Mouse (Mus musculus): Measurements from ENCODE around the gene Faf1. TPM values are rescaled to one million over a fixed set of nuclear protein-coding genes. Genes with fewer than 3 reads are reported as not detected.

The Faf1 gene
- polyA plus RNA-seq, 1 experiment from 2014 or later, result 18.5 TPM

- Histone ChIP-seq H3K4me1 (ENCODE audit: control insufficient read depth, insufficient read depth, low read length) (peaks cover 15% of the 10 kb centered on the region), H3K9ac (ENCODE audit: low read length) (no peak overlapping the region), H3K4me3 (ENCODE audit: low read length) (no peak overlapping the region), H3K4me2 (ENCODE audit: low read depth, low read length) (no peak overlapping the region), H3K9me3 (replicated peaks; ENCODE audit: control insufficient read depth, low read length) (peaks cover 4% of the 10 kb centered on the region; the same call in 1 of the 2 replicates), H3K36me3 (ENCODE audit: control insufficient read depth, insufficient read depth) (no peaks in the 10 kb centered on the region), H3K27me3 (ENCODE audit: control insufficient read depth, insufficient read depth, low read length) (peaks cover 86% of the 10 kb centered on the region), H3K27ac (ENCODE audit: low read length) (no peak overlapping the region)
- no peak for ATAC-seq (replicated peaks; ENCODE audit: extremely low read depth, insufficient read depth, low FRiP score)
- WGBS, result 1% methylated on average over 34 of the region's 34 CpGs
Measured at GRCm38 (mm10) chr4:109976273-109977147, 300.1 kb downstream of the Faf1 start.

- Histone ChIP-seq H3K27me3 (ENCODE audit: control insufficient read depth, insufficient read depth, low read length) (peaks cover 87% of the 10 kb centered on the region), H3K9me3 (replicated peaks; ENCODE audit: control insufficient read depth, low read length) (peaks cover 4% of the 10 kb centered on the region; the same call in 1 of the 2 replicates), H3K36me3 (ENCODE audit: control insufficient read depth, insufficient read depth) (no peaks in the 10 kb centered on the region), H3K4me3 (ENCODE audit: low read length) (peak within 1 kb of the TSS; percentile 53), H3K27ac (ENCODE audit: low read length) (no peak within 1 kb of the TSS), H3K9ac (ENCODE audit: low read length) (peak within 1 kb of the TSS; percentile 47; the same call in 1 of the 2 replicates), H3K4me1 (ENCODE audit: control insufficient read depth, insufficient read depth, low read length) (peaks cover 21% of the 10 kb centered on the region), H3K4me2 (ENCODE audit: low read depth, low read length) (peak within 1 kb of the TSS; percentile 80)
- ATAC-seq (replicated peaks; ENCODE audit: extremely low read depth, insufficient read depth, low FRiP score), result peak; percentile 21
- 1% methylated on average over 64 of the region's 64 CpGs for WGBS
Measured at GRCm38 (mm10) chr4:109977148-109978067, 301.0 kb downstream of the Faf1 start, which contains the start of gene Dmrta2. Gene Dmrta2, plus strand, starts transcription at chr4:109978053.

DNA sequence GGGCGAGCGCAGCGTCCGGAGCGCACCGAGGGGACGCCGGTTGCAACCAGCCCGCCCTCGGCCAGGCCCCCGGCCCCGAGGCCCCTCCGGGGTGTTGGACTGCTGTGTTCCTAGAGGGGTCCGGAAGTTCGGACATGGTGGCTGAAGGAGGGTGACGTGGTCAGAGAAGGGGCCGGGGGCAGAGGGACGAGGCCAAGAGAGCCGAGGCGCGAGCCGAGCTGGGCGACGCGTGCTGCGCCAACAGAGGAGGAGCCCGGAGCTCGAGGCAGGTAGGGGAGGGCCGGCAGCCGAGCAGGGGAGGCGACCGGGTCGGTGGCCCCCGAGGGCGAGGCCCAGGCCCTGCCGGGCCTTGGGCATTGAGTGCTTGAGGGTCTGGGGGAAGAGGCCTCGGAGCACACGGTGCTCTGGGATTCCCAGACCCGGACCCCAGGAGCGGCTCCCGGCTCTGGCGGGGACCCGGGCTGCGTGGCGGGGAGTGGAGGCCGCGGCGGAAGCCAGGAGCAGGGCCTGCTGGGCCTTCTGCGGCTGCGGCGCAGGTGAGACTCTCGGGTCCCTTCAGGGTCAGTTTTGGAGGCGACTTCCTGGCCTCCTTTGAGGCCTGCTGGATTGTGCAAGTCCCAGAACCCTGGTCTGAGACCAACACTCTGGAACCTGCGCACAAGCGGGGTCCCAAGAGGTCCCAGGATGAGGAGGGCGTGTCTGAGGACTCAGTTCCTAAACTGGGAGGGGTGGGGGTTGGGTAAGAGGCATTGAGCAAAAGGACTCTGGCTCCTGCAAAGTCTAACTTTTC lies 301.9 kb downstream of the Faf1 start:
- peak overlapping the region; percentile 80 for H3K4me2 ChIP-seq (ENCODE audit: low read depth, low read length)
- no peak overlapping the region for H3K27ac ChIP-seq (ENCODE audit: low read length)
- H3K36me3 ChIP-seq (ENCODE audit: control insufficient read depth, insufficient read depth), result no peaks in the 10 kb centered on the region
- H3K9me3 ChIP-seq (replicated peaks; ENCODE audit: control insufficient read depth, low read length), result peaks cover 4% of the 10 kb centered on the region; the same call in 1 of the 2 replicates
- 1% methylated on average over 56 of the region's 56 CpGs for WGBS
- peak; percentile 16; the same call in 1 of the 2 replicates for ATAC-seq (replicated peaks; ENCODE audit: extremely low read depth, insufficient read depth, low FRiP score)
- H3K4me3 ChIP-seq (ENCODE audit: low read length), result peak overlapping the region; percentile 53
- peaks cover 27% of the 10 kb centered on the region for H3K4me1 ChIP-seq (ENCODE audit: control insufficient read depth, insufficient read depth, low read length)
- H3K9ac ChIP-seq (ENCODE audit: low read length), result peak overlapping the region; percentile 47; the same call in 1 of the 2 replicates
- peaks cover 87% of the 10 kb centered on the region for H3K27me3 ChIP-seq (ENCODE audit: control insufficient read depth, insufficient read depth, low read length)

GRCm38 (mm10) chr4:109978858-109979340 lies 302.5 kb downstream of the Faf1 start:
- Histone ChIP-seq H3K4me2 (ENCODE audit: low read depth, low read length) (no peak overlapping the region), H3K4me3 (ENCODE audit: low read length) (no peak overlapping the region), H3K27ac (ENCODE audit: low read length) (no peak overlapping the region), H3K9ac (ENCODE audit: low read length) (no peak overlapping the region), H3K9me3 (replicated peaks; ENCODE audit: control insufficient read depth, low read length) (peaks cover 4% of the 10 kb centered on the region; the same call in 1 of the 2 replicates), H3K4me1 (ENCODE audit: control insufficient read depth, insufficient read depth, low read length) (peaks cover 31% of the 10 kb centered on the region), H3K36me3 (ENCODE audit: control insufficient read depth, insufficient read depth) (no peaks in the 10 kb centered on the region), H3K27me3 (ENCODE audit: control insufficient read depth, insufficient read depth, low read length) (peaks cover 87% of the 10 kb centered on the region)
- ATAC-seq (replicated peaks; ENCODE audit: extremely low read depth, insufficient read depth, low FRiP score), result no peak
- WGBS, result 11% methylated on average over 9 of the region's 9 CpGs

DNA sequence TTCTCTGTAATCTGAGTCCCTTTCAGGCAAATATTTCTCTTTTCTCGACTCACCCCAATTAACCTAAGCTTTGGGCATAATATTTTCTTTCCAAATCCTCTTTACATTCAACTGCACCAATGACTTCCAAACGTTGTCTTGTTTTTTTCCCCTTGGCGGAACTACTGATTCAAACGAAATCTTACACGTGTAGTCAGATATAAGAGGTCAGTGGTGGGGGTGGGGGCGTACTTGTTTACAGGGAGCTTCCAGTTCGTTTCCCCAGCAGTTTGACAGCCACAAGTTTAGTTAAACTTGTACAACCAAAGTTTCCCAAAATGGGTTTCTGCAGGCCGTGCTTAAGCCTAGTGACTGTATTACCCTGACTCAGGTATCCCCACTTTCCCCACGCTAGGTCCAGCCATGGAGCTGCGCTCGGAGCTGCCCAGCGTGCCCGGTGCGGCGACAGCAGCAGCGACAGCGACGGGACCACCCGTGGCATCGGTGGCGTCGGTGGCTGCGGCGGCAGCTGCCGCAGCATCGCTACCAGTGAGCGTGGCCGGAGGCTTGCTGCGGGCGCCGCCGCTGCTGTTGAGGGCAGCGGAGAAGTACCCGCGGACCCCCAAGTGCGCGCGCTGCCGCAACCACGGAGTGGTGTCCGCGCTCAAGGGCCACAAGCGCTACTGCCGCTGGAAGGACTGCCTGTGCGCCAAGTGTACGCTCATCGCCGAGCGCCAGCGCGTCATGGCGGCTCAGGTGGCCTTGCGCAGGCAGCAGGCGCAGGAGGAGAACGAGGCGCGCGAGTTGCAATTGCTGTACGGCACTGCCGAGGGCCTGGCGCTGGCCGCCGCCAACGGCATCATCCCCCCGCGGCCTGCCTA lies 303.3 kb downstream of the Faf1 start:
- no peak overlapping the region for H3K9ac ChIP-seq (ENCODE audit: low read length)
- WGBS, result 2% methylated on average over 66 of the region's 66 CpGs

DNA sequence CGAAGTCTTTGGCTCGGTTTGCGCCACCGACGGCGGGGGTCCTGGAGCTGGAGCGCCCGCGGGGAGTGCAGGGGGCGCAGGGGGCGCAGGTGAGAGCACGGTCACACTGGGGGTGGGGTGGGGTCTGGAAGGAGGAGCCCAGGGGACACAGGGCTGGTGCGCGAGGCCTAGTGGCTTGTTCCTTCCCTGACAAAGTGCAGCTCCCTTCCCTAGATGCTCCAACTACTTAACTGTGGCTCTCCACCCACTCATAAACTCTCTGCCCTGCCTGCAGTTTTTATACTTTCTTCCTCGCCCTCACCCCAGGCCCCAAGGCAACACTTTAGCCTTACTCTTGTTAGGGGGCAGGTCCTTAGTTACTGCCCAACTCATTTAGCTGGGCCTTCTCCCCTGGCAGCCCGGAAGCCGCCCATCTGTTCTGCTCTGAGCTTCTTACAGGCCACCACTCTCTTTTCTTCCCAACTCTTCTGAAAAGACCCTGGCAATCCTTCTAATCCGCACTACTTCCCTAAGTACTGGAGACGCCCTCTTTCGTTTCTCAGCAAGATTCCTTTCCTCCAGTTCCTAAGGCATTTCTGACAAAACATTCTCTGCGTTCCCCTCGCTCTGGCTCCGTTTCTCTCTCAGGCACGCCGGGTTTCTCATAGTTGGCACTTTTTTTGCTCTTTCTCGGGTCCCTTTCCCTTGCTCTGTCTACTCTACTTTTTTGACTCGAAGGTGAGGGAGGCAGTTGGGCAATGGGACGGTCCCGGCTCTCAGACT lies 304.1 kb downstream of the Faf1 start:
- peak overlapping the region; percentile 23 for H3K4me3 ChIP-seq (ENCODE audit: low read length)
- no peak for ATAC-seq (replicated peaks; ENCODE audit: extremely low read depth, insufficient read depth, low FRiP score)
- no peak overlapping the region for H3K9ac ChIP-seq (ENCODE audit: low read length)
- H3K27me3 ChIP-seq (ENCODE audit: control insufficient read depth, insufficient read depth, low read length), result peaks cover 84% of the 10 kb centered on the region
- WGBS, result 12% methylated on average over 27 of the region's 29 CpGs
- H3K36me3 ChIP-seq (ENCODE audit: control insufficient read depth, insufficient read depth), result no peaks in the 10 kb centered on the region
- H3K27ac ChIP-seq (ENCODE audit: low read length), result no peak overlapping the region
- H3K4me1 ChIP-seq (ENCODE audit: control insufficient read depth, insufficient read depth, low read length), result peaks cover 31% of the 10 kb centered on the region
- peaks cover 4% of the 10 kb centered on the region; the same call in 1 of the 2 replicates for H3K9me3 ChIP-seq (replicated peaks; ENCODE audit: control insufficient read depth, low read length)
- H3K4me2 ChIP-seq (ENCODE audit: low read depth, low read length), result peak overlapping the region; percentile 36; the same call in 1 of the 2 replicates

More for the DNA sequence above, 303.3 kb downstream of the Faf1 start:
- Histone ChIP-seq H3K36me3 (ENCODE audit: control insufficient read depth, insufficient read depth) (no peaks in the 10 kb centered on the region), H3K27ac (ENCODE audit: low read length) (no peak overlapping the region), H3K4me1 (ENCODE audit: control insufficient read depth, insufficient read depth, low read length) (peaks cover 31% of the 10 kb centered on the region), H3K9me3 (replicated peaks; ENCODE audit: control insufficient read depth, low read length) (peaks cover 4% of the 10 kb centered on the region; the same call in 1 of the 2 replicates), H3K4me3 (ENCODE audit: low read length) (peak overlapping the region; percentile 23), H3K4me2 (ENCODE audit: low read depth, low read length) (peak overlapping the region; percentile 36), H3K27me3 (ENCODE audit: control insufficient read depth, insufficient read depth, low read length) (peaks cover 85% of the 10 kb centered on the region)
- ATAC-seq (replicated peaks; ENCODE audit: extremely low read depth, insufficient read depth, low FRiP score), result no peak

DNA sequence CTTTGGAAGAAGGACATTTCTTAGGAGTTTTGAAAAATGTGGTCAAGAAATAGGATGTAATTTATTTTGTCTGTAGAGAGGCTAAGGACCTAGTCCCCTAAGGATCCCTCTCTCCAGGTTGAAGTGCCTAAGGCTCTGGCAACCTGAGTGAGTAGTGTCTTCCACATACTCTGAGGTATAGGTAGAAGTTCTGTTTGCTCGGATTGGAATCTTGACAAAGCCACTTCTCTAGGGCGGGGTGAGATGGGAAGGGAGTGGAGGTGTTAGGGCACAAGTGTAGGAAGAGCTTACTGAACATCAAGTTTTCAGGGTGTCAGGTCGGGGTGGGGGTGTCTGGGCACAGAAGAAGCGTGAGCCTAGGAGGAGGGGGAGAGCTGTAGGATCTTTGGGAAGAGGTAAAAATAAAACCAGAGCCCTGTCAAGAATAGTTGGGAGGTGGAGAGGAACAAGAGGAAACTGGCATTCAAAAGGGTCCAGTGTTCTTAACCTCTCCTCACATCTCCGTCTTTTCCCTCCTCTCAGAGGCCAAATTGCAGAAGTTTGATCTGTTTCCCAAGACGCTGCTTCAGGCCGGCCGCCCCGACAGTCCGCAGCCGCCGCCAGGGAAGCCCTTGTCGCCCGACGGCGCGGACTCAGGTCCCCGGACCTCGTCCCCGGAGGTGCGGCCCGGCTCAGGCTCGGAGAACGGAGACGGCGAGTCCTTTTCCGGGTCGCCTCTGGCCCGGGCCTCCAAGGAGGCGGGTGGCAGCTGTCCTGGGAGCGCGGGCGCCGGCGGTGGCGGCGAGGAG lies 304.9 kb downstream of the Faf1 start:
- Histone ChIP-seq H3K9ac (ENCODE audit: low read length) (no peak overlapping the region), H3K9me3 (replicated peaks; ENCODE audit: control insufficient read depth, low read length) (no peaks in the 10 kb centered on the region), H3K4me1 (ENCODE audit: control insufficient read depth, insufficient read depth, low read length) (peaks cover 31% of the 10 kb centered on the region)

More for the DNA sequence above, 304.9 kb downstream of the Faf1 start:
- H3K4me3 ChIP-seq (ENCODE audit: low read length), result peak overlapping the region; percentile 55
- H3K27ac ChIP-seq (ENCODE audit: low read length), result no peak overlapping the region
- no peak for ATAC-seq (replicated peaks; ENCODE audit: extremely low read depth, insufficient read depth, low FRiP score)
- WGBS, result 5% methylated on average over 37 of the region's 37 CpGs
- peak overlapping the region; percentile 79 for H3K4me2 ChIP-seq (ENCODE audit: low read depth, low read length)
- H3K36me3 ChIP-seq (ENCODE audit: control insufficient read depth, insufficient read depth), result no peaks in the 10 kb centered on the region
- H3K27me3 ChIP-seq (ENCODE audit: control insufficient read depth, insufficient read depth, low read length), result peaks cover 84% of the 10 kb centered on the region
